Mouse (Mus musculus) CD4-positive, CD25-positive, alpha-beta regulatory T cell, adult 4 months (primary cell): ENCODE data around the gene Akap12. TPM values are rescaled to one million over a fixed set of nuclear protein-coding genes. Genes with fewer than 3 reads are reported as not detected.

Experiments used
- ATAC-seq: one replicate; pipeline ENCODE4 v1.8.0; 2017
- polyA plus RNA-seq, 2 experiments: library from polyadenylated mRNA; unstranded; fragments of 100-300 nt; shearing (Covaris generic); gene quantifications; one replicate each; pipeline ENCODE4 v1.2.1; 2017

Gene Akap12
- polyA plus RNA-seq, 2 experiments from 2014 or later: 6.7 to 7.9 TPM

- no peak for ATAC-seq
These were observed 98.4 kb downstream of the Akap12 start for GRCm38 (mm10) chr10:4364618-4365017.

DNA sequence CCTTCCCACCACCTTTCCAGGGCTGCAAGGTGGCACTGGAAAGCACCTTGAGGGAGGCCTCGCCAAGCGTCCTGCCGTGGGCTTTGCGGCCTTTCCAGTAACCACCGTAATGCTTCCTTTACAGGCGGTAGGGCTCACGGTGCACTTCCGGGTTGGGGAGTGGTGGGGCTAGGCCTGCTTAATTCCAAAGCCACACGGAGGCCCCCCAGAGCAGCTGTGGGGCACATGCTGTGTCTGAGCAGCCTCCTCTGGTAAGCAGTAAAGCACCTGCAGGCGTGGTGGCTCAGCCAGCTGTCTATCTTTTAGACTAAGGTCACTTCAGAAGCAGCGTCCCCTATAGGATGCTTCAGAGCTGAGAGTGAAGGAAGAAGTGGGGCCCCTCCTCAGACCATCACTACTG is 103.9 kb downstream of the Akap12 start:
- ATAC-seq: no peak

DNA sequence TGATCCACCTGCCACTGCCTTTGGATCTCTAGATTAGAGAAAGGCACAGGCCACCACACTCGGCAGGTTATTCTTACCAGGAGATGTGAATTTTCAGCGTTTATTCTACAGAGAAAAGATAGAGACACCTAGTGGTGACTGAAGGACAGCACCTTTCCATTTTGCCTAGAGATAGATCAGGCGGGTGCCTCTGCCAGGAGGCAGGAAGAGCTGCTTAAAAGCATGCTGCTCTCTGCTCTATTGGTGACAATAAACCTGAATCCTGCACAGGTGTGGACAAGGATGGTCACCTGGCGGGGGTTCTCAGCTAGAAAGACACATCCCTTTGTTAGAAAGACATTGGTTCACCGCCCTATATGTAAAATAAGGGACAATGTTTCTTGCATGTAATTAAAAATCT is 105.8 kb downstream of the Akap12 start:
- peak; percentile 94 for ATAC-seq

DNA sequence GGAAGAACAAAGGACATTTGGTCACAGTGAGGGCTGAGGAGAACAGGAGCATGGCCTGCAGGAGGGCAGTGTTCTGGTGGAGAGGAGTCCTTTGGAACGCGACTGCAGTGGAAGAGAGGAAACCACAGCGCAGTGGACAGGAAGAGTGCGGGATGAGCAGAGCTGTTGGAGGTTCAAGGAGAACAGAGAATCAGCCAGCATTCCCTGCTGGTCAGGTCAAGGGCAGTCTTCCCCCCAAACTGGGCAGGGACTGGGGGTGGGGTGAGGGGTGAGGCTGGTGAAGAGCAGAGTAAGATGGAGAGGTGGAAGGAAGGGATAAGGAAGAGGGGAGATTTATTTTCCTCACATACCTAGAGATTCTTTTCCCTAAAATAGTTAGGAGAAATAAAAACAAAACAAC is 107.4 kb downstream of the Akap12 start:
- no peak for ATAC-seq

- no peak for ATAC-seq
These were observed 108.1 kb downstream of the Akap12 start for GRCm38 (mm10) chr10:4374239-4374638.

- no peak for ATAC-seq
These were observed 108.6 kb downstream of the Akap12 start for GRCm38 (mm10) chr10:4374734-4375133.

GRCm38 (mm10) chr10:4375267-4375666 is 109.1 kb downstream of the Akap12 start:
- no peak for ATAC-seq

GRCm38 (mm10) chr10:4376461-4376860 is 110.3 kb downstream of the Akap12 start:
- no peak for ATAC-seq

DNA sequence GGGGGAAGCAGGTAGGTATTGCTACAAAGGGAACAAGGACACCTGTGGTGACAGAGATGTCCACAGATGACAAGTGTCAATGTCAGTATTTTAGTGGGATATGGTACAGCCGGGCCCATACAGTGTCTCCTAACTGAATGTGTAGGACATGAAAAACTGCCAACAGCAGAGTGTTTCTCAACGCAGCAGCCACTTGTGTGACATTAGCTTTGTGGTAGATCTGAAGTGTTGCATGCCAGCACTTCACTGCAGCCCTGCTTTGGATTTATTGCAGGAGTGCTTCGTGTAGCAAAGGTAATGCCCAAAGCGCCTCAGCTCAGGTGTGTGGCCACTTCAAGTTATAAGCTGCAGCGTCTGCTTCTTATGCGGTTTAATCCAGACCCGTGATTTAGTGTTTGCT is 110.8 kb downstream of the Akap12 start:
- ATAC-seq: no peak

- no peak for ATAC-seq
These were observed 114.6 kb downstream of the Akap12 start for GRCm38 (mm10) chr10:4380748-4381147.

DNA sequence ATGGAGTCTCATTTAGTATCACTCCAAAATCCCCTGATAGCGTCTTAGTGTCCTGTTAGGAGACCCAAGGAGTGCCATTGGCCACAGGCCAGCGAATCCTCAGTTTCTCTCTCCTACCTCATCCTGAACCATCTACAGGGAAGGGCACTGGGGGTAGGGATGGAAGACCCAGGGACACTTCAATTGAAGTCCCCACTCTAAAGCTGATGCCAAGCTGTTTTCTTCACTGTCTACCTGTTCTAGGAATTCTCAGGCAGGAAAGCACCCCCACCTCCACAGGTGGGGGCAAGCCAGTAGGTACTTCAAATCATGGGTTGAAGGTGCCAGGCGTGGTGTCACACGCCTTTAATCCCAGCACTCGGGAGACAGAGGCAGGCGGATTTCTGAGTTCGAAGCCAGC is 118.1 kb downstream of the Akap12 start:
- no peak for ATAC-seq

- peak; percentile 76 for ATAC-seq
These were observed 120.7 kb downstream of the Akap12 start for GRCm38 (mm10) chr10:4386609-4387591.

DNA sequence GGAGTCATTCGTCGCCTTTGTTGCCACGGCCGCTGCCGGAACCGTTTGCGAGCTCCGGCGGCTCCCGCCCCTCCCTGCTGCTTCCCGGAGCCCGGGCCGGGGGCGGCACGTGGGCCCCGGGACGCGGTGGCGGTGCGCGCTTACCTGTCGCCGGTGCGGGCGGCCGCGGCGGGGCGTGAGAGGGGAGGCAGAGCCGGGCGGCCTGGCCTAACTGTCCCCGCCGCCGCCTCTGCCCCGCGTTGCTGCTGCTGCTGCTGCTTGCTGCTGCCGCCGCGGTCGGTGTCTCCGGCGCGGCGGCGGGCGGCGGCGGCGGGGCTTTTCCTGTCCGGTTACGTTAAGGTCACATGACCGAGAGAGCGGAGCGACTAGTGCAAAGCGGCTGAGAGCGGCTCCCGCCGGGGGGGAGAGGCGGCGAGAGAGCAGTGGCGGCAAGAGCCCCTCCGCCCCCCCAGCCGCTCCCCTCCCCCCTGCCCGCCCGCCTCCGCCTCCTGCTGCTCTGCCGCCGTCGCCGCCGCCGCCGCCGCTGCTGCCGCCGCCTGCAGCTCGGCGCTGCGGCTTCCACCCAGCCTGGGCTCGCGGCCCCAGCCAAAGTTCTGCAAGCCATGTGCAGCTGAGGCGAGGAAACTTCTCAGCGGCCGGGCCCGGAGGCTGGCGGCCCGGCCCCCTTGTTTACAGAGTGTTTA is 121.7 kb downstream of the Akap12 start, which contains the start of gene Zbtb2:
Zbtb2 (minus strand) TSS at position 408 of the 683 bp plus-strand sequence.
- peak; percentile 12 for ATAC-seq

GRCm38 (mm10) chr10:4388384-4388745 is 122.2 kb downstream of the Akap12 start:
- peak; percentile 3 for ATAC-seq

- no peak for ATAC-seq
These were observed 122.9 kb downstream of the Akap12 start for GRCm38 (mm10) chr10:4389036-4389435.

DNA sequence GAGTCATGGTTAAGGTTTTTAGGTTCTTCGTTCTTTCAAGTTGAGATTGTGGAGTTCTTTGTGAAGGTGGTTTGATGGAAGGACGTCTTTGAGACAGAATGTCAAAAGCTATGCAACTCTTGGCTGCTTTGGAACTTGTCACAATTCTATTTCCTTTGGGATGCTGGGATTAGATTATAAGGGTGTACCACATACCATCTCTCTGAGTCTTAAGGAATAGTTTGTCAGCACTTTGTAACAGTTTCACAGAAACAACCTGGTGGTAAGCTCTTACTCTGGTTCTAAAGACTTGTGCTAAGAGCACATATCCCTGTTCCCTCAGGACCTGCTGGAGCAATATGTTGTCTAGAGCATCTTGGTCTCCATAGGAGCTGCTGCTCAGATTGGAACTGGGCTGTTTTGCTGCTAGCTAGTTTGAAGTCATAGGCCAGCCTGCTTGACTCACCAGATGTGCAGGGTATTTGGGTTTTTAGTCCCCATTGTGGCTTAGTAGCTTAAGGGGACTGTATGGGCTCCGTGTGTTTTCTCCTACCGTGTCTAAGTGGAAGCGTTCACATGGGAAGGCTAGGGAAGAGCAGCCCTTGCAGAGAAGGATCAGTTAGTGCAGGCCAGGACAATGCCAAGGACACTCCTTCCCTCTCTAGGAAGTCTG is 123.4 kb downstream of the Akap12 start:
- ATAC-seq: no peak

DNA sequence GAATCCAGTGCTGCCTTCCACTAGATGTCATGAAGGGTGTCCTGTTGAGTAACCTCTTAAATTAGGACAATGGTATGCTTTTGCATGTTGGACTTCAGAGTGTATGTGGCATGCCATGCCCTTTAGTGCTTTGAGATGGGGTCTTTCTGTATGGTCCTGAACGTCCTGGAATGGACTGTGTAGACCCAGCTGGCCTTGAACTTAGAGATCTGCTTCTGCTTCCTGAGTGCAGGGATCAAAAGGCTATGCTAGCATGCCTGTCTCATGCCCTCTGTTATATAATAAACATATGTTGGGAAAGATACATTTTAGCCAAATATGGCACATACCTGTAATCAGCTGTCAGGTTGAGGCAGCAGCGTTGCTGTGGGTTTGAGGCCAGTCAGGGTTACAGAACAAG is 124.4 kb downstream of the Akap12 start:
- no peak for ATAC-seq

- ATAC-seq: no peak
These were observed 124.9 kb downstream of the Akap12 start for GRCm38 (mm10) chr10:4391076-4391475.

DNA sequence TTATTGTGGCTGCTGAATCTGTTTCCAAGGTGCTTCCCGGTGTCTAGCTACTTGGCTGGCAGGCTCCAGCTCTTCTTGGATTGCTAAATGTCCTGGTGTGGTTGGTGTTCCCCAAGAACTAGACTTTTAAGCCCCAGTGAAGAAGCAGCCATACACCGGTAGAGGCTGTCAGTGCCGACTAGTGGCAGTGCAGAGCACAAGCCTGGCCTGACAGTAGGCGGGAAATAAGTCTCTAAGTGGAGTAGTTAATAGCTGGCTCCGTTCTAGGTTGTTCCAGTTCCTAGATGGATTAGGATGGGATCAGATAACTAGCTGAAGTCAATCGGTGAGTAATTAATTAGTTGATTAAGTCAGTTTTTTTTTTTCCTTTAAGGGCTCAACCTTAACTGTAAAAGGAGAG is 125.7 kb downstream of the Akap12 start:
- peak; percentile 42 for ATAC-seq

GRCm38 (mm10) chr10:4395321-4395720 is 129.1 kb downstream of the Akap12 start:
- no peak for ATAC-seq

- ATAC-seq: no peak
These were observed 131.9 kb downstream of the Akap12 start for GRCm38 (mm10) chr10:4398058-4398457.

DNA sequence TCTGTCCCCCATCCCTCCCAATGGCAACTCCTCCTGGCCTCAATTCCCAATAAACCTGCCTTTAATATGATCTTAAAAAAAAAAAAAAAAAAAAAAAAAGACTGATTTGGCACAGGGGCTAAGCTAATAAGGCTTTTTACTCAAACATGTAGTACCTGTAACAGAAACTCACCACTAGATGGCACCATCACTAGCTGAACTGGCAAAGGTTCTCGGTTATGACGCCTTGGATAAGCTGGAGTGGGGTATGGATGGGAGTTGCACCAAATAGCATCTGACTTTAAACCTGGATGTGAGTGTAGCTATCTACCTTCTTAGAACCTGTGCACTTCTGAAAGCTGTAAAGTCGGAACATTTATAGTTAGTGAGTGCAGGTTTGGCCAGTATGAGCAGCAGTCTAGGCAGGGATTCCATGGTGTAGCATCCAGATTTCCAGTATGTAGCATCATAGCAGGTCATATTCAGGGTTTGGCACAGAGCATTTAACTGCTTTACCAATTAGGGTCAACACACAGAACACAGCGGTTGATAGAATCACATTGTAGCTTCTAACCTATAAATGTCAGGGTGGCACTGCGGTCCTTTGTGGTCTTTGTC is 138.8 kb downstream of the Akap12 start:
- peak; percentile 82 for ATAC-seq

- no peak for ATAC-seq
These were observed 139.3 kb downstream of the Akap12 start for GRCm38 (mm10) chr10:4405511-4405910.
